Mouse (Mus musculus) heart, postnatal 10 days (tissue): Measurements from ENCODE around the gene Gpr35. TPM values are rescaled to one million over a fixed set of nuclear protein-coding genes. Genes with fewer than 3 reads are reported as not detected.

Experiments used
- DNase-seq, 2 experiments: peaks; one replicate each; pipeline ENCODE4 v3.0.0; 2021
- intact Hi-C: fragments of 180-260 bp; cut with DNase I; formaldehyde crosslinking; loops from one replicate; pipeline ENCODE4 v1.15.1; 2025
- total RNA-seq, 2 experiments: library from RNA; stranded (reverse); gene quantifications; 2 replicates each; pipeline ENCODE4 v1.2.3; 2021

Gene Gpr35
- under 1 TPM; 0.29 to 0.45 TPM for total RNA-seq

- DNase-seq = no peak
Observed at GRCm38 (mm10) chr1:92950607-92951006, at the start of gene Gpr35. Gpr35 (plus strand) TSS chr1:92950865.

GRCm38 (mm10) chr1:92902786-92903185, 47.9 kb upstream of the Gpr35 start, which contains the start of gene Ankmy1:
Ankmy1 (minus strand) TSS chr1:92902906.
- peak; percentile 61 to 65 for DNase-seq
- intact Hi-C loops = no loop called here

More at GRCm38 (mm10) chr1:92950607-92951006, at the start of gene Gpr35:
- intact Hi-C loops = no loop called here

- intact Hi-C loops = no loop called here
- no peak for DNase-seq
Observed at GRCm38 (mm10) chr1:92903627-92904026, 47.0 kb upstream of the Gpr35 start.

- intact Hi-C loops = loop anchor here (2.0 kb wide), 1 partner anchor 207 kb away; no protein-coding TSS in a partner anchor
- no peak for DNase-seq
Observed at GRCm38 (mm10) chr1:92905703-92906310, 44.9 kb upstream of the Gpr35 start.

GRCm38 (mm10) chr1:92906779-92907631, 43.7 kb upstream of the Gpr35 start, which contains the start of gene Dusp28:
Dusp28 (plus strand) TSS chr1:92906981.
- intact Hi-C loops = loop anchor here (2.0 kb wide), 1 partner anchor 208 kb away; no protein-coding TSS in a partner anchor
- peak; percentile 92 for DNase-seq

GRCm38 (mm10) chr1:92907632-92908360, 42.9 kb upstream of the Gpr35 start:
- DNase-seq = no peak
- intact Hi-C loops = loop anchor here (2.0 kb wide), 1 partner anchor 209 kb away; no protein-coding TSS in a partner anchor

- DNase-seq = no peak
Observed at GRCm38 (mm10) chr1:92908664-92909063, 42.0 kb upstream of the Gpr35 start.

GRCm38 (mm10) chr1:92909068-92909467, 41.6 kb upstream of the Gpr35 start:
- intact Hi-C loops = no loop called here
- DNase-seq = no peak

More at GRCm38 (mm10) chr1:92908664-92909063, 42.0 kb upstream of the Gpr35 start:
- intact Hi-C loops = no loop called here

- peak; percentile 80 to 82 for DNase-seq
- intact Hi-C loops = loop anchor here (2.0 kb wide), 1 partner anchor 22 kb away; no protein-coding TSS in a partner anchor
Observed at GRCm38 (mm10) chr1:92910239-92910885, 40.3 kb upstream of the Gpr35 start, which contains the start of gene Rnpepl1. Rnpepl1 (plus strand) TSS chr1:92910783.

- intact Hi-C loops = loop anchor here (2.0 kb wide), 1 partner anchor 22 kb away; no protein-coding TSS in a partner anchor
- peak; percentile 75 to 77 for DNase-seq
Observed at GRCm38 (mm10) chr1:92910925-92911720, 39.5 kb upstream of the Gpr35 start.

GRCm38 (mm10) chr1:92911721-92912138, 38.9 kb upstream of the Gpr35 start:
- intact Hi-C loops = loop anchor here (2.0 kb wide), 1 partner anchor 21 kb away; no protein-coding TSS in a partner anchor
- no peak for DNase-seq

GRCm38 (mm10) chr1:92912286-92912685, 38.4 kb upstream of the Gpr35 start:
- intact Hi-C loops = no loop called here
- DNase-seq = no peak

GRCm38 (mm10) chr1:92914239-92914638, 36.4 kb upstream of the Gpr35 start:
- intact Hi-C loops = no loop called here
- DNase-seq = no peak

GRCm38 (mm10) chr1:92914993-92915392, 35.7 kb upstream of the Gpr35 start:
- DNase-seq = no peak
- intact Hi-C loops = no loop called here

- intact Hi-C loops = no loop called here
- DNase-seq = no peak
Observed at GRCm38 (mm10) chr1:92916725-92917124, 33.9 kb upstream of the Gpr35 start.

GRCm38 (mm10) chr1:92919151-92919550, 31.5 kb upstream of the Gpr35 start:
- intact Hi-C loops = no loop called here

GRCm38 (mm10) chr1:92919775-92920174, 30.9 kb upstream of the Gpr35 start:
- intact Hi-C loops = no loop called here
- no peak for DNase-seq

More at GRCm38 (mm10) chr1:92919151-92919550, 31.5 kb upstream of the Gpr35 start:
- no peak for DNase-seq

- intact Hi-C loops = no loop called here
- DNase-seq = peak in 1 of 2 experiments; percentile 34
Observed at GRCm38 (mm10) chr1:92920474-92921200, 30.0 kb upstream of the Gpr35 start.
